Mouse (Mus musculus) mature B cell (primary cell): ENCODE results near the gene Pcsk5.

Experiments used
- in situ Hi-C: fragments of 300-500 bp; cut with MboI; formaldehyde crosslinking; loops from 2 replicates; pipeline ENCODE4 v1.14.3; 2019

Gene Pcsk5

GRCm38 (mm10) chr19:17396802-17397201, 440.6 kb downstream of the Pcsk5 start:
- in situ Hi-C loops: loop anchor here (25.0 kb wide), 1 partner anchor 610 kb away; the partner anchor contains the start of gene Vps13a

DNA sequence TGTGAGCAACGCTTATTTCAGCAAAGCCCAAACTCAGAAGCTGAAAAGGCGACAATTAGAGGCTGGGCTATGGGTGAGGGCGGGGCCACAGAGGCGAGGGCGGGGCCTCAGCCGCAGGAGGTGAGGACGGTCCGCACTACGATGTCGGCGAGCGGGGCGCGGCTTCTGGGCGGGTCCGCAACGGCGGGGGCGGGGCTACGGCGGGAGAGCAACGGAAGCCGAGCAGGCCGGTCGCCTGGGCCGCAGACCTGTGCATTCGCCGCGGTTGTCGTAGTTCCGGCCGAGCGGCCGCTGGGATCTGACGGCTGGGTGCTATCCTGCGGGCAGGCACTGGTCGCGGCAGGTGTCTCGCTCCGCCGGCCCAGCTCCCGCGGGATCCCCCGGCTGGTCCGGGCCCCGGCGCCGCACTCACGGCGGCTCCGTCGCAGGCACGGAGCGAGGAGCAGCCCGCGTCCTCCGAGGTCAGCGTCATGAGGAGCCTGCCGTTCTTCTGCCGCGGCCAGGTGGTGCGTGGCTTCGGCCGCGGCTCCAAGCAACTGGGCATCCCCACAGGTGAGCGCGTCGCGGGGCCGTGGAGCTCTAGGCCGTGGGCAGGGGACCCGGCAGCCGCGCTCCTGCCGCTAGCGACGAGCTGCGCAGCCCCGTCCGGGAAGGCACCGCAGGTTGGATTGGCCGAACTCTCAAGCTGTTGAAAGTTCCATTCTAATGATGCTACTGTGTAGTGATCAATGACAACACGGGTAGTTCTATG, 443.4 kb downstream of the Pcsk5 start, which contains the start of gene Rfk:
Gene Rfk (plus strand): TSS at position 203 of the 751 bp plus-strand sequence.
- in situ Hi-C loops: loop anchor here (25.0 kb wide), 1 partner anchor 607 kb away; the partner anchor contains the start of gene Vps13a

DNA sequence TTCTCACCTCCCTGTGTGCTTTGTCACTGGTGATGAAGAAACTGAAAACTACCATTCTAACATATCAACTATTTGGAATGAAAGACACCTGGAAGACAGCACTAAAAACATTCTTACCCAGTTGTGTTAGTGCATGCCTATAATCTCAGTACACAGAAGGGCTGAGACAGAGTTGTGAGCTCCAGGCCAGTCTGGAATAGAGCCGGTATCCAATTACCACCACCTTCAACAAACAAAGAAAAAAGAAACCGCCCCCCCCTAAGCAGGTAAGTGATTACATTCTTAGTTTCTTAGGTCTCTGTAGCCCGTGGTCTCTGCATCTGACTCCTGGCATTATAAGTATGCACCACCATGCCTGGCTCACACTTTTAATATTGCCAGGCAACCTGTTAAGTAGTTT, 444.6 kb downstream of the Pcsk5 start:
- in situ Hi-C loops: loop anchor here (25.0 kb wide), 1 partner anchor 606 kb away; the partner anchor contains the start of gene Vps13a

GRCm38 (mm10) chr19:17388404-17388803, 449.0 kb downstream of the Pcsk5 start:
- in situ Hi-C loops: loop anchor here (25.0 kb wide), 1 partner anchor 601 kb away; the partner anchor contains the start of gene Vps13a

GRCm38 (mm10) chr19:17386424-17386823, 451.0 kb downstream of the Pcsk5 start:
- in situ Hi-C loops: loop anchor here (25.0 kb wide), 1 partner anchor 599 kb away; the partner anchor contains the start of gene Vps13a

DNA sequence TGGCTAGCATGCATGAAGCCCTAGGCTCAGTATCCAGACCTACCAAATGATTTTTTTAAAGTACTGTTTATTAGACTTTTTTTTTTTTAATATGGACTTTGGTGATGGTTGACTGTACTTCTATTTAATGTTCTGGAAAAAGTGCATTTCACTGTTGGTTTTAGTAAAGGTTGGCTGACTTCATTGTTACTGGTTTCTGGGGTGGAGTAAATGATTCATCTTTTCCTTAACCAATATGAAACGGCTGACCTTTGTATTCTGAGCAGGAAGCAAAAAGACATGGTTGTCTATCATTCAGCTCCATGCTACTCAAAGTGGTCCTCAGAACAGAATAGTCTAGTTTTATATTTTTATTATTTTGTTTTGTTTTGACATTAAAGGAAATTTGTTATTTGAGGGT, 452.0 kb downstream of the Pcsk5 start:
- in situ Hi-C loops: loop anchor here (25.0 kb wide), 1 partner anchor 598 kb away; the partner anchor contains the start of gene Vps13a

- in situ Hi-C loops: loop anchor here (25.0 kb wide), 1 partner anchor 598 kb away; the partner anchor contains the start of gene Vps13a
Measured at GRCm38 (mm10) chr19:17385022-17385421, 452.4 kb downstream of the Pcsk5 start.

DNA sequence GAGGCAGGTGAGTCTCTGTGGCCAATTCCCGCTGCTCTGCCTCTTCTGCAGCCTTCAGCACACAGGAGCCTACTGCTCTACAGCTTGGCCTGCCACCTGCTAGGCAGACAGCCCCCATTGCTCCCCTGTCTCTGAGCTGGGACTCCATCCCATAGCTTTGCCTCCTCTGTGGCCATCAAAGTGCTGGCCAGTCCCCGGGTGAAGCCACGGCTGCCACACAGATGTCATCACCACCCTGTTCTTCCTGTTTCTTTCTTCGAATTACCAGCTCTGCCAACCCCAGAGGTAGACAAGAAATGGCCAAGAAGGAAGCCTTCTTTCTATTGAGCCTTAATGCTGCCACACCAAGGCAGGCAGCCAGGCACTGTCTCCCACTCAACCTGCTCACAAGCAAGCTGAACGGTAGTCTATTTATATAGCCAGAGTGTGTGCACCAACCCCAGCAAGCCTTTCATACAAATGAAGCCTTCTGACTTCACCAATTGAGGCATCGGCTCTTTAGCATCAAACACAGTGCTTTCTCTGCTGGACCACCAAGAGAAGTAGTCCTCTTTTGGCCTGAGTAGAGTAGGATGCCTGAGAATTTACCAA, 454.5 kb downstream of the Pcsk5 start:
- in situ Hi-C loops: loop anchor here (25.0 kb wide), 1 partner anchor 596 kb away; the partner anchor contains the start of gene Vps13a
